Mouse (Mus musculus): ENCODE results near the gene H2afx. TPM values are rescaled to one million over a fixed set of nuclear protein-coding genes. Genes with fewer than 3 reads are reported as not detected.
"Not testable (repeated sequence)": the region's sequence is repeated elsewhere in the genome, so short reads cannot be mapped to it uniquely, and the experiment has no call there.

H2afx gene
- total RNA-seq (2017), result 8.1 to 12.3 TPM (median 8.6 TPM) in 3 replicates

DNA sequence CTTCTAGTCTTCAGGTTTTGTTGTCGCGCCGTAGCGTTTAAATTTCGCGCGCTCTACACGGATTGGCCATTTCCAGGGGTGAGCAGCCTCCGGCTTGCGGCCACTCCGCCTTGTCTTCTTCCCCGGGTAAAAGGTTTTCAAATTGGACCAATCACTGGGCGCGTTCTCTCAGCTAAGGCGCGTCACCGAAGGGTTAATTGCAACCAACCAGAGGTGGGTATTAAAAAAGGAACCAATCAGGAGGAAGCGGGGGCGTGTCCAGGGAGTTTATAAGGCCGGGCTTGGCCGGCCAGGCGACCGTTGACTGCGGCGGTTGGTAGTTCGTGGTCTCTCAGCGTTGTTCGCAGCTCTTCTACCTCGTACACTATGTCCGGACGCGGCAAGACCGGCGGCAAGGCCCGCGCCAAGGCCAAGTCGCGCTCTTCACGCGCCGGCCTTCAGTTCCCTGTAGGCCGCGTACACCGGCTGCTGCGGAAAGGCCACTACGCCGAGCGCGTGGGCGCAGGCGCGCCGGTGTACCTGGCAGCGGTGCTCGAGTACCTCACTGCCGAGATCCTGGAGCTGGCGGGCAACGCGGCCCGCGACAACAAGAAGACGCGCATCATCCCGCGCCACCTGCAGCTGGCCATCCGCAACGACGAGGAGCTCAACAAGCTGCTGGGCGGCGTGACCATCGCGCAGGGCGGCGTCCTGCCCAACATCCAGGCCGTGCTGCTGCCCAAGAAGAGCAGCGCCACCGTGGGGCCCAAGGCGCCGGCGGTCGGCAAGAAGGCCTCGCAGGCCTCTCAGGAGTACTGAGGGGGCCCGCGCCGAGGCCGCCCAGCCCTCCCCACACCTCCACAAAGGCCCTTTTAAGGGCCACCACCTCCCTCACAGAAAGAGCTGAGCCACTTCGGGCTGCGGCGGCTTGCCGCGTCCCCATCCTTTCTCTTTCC is at the start of gene H2afx:
TSS of gene H2afx (plus strand) at position 299 of the 935 bp plus-strand sequence.
- ATAC-seq (replicated peaks; ENCODE audit: insufficient number of reproducible peaks, low FRiP score, low TSS enrichment, poor library complexity, severe bottlenecking), result peak; percentile 97

DNA sequence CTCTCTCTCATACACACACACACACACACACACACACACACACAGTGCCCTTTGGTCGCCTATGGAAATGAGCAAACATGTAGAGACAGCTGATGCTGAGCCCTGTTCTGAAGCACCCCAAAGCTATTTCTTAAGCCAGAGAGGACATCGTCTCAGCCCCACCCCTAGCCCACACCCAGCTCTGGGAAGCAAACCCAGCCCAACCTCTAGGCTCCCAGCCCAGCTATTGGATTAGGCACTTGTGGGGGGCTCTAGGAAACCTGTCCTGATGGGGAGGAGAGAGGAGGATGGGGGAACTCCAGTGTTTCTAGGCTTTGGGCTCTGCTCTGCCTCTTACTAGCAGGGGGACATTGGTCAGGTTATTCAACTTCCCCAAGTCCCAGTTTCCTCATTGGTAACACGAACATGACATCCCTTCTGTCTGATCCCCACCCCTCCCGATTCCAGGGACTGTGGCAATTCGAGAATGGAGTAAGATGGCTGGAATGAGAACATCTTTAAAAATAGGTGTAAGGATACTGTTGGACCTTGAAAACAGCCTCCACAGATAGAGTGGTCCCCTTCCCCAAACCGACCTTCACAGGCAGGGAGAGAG is 48.1 kb upstream of the H2afx start:
- no peak for ATAC-seq (replicated peaks; ENCODE audit: insufficient number of reproducible peaks, low FRiP score, low TSS enrichment, poor library complexity, severe bottlenecking)

DNA sequence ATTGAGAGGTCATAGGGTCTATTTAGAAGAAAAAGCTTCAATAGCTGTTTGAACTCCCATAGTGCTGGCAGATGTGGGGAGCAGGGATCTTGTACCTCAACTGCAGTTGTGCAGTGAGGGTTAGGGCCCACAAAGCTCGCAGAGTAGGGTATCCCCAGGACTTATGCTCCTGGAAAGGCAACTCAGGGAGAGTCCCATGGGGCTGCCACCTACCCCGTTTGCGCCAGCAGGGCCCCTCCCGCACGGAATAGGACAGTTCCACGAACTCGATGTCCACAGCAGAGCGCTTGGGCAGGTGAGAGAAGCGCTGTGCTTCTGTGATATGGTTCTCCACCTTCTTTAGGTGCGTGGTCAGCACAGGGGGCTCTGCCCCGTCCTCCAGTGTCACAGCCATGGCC is 47.5 kb upstream of the H2afx start:
- ATAC-seq (replicated peaks; ENCODE audit: insufficient number of reproducible peaks, low FRiP score, low TSS enrichment, poor library complexity, severe bottlenecking), result no peak

DNA sequence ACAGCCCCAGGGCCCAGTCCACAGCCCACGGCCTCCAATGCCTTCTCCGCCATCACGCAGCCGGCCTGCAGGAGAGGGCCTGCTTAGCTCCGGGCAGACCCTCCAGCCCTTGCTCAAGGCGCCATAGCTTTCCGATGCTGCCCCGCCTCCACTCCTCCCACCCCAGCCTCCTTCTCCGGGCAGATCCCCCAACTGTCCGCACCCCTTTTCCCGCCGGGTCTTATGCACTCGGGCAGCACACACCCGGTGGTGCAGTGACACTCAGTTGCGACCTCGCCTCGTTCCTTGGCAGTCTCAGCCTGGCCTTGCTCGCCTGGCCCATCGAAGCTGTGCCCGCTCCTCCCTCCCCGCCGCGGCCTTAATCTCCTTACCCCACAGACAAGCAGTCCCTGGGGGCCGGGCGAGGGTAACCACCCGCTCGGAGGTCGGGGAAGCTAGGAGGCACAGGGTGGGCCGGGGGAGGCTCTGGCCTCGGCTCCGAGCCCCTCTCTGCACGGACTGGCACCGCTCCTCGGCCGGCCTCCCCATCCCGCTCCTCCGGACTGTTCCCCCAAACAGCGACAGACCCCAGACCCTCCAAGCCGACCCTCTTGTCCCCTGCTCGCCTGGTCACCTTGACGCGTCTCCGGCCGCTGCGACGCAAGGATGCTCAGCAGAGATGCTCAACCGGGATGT is 47.0 kb upstream of the H2afx start:
- no peak for ATAC-seq (replicated peaks; ENCODE audit: insufficient number of reproducible peaks, low FRiP score, low TSS enrichment, poor library complexity, severe bottlenecking)

DNA sequence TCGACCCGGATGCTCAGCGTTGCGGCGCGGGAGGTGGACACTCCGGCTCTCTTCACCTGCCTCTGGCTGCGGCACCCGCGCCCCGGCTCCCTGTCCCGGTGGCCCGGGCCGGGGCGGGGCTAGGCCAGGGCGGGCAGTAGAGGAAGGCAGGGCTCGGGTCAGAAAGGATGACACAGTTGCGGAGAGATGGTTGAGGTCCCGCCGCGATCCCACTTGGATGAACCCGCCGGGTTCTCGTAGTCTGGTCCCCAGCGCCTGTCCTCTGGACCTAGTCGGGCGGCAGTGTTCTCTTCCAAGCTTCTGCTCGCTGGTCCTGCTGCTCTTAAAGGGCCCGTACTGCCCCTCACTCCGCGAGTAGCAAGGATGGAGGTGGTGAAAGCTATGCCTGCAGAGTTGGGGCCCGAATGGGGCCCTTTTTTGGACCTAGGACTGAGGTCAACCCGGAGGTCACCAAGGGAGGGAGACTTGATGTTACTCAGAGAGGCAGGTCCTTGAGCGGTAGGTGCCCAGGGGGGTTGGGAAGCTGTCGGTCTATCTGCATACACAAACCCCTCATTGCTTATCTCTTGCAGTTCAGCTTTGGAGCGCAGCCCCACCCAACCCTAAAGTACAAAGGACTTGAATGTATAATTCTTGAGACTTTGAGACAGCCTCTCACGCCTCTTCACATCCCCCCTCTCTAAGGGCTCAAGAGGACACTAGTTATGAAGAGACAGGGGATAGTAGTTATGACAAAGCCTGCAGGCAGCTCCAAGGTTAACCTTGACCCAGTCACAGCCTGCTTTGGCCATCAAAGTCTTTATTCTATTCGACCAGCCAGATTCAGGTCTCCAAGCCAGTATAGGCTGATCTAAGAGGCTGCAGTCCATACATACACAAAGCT is 46.2 kb upstream of the H2afx start, which contains the start of gene Abcg4:
TSS of gene Abcg4 (minus strand) at position 540 of the 883 bp plus-strand sequence.
- no peak for ATAC-seq (replicated peaks; ENCODE audit: insufficient number of reproducible peaks, low FRiP score, low TSS enrichment, poor library complexity, severe bottlenecking)

DNA sequence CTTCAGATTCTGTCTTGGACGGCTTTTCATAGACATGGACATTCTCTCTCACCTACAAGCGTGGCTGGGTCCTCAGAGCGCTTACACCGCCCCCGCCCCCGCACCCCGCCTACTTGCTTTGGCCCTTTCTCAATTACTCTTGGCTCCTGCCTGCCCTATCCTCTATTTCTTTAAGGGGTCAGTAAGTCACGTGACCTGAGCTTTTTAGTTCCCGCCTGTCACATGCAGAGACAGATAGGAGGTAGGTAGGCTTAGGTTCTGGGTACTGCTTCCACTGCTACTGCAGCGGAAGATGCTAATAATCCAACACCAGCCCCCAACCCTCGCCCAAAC is 45.6 kb upstream of the H2afx start:
- ATAC-seq (replicated peaks; ENCODE audit: insufficient number of reproducible peaks, low FRiP score, low TSS enrichment, poor library complexity, severe bottlenecking), result no peak

DNA sequence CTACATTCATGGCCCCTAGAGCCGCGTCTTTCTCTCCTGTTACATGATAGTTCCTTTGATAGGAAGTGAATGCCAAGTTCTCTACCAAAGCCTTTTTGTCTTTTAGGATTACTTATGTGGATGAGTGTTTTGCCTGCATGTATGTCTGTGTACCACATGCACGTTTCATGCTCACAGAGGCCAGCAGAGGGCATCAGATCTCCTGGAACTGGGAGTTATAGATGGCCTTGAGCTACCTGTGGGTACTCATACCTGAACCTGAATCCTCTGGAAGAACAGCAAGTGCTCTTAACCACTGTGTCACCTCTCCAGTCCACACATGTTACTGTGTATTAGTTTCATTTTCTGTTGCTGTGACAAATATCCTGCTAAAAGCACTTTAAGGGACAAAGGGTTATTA is 42.0 kb upstream of the H2afx start:
- no peak for ATAC-seq (replicated peaks; ENCODE audit: insufficient number of reproducible peaks, low FRiP score, low TSS enrichment, poor library complexity, severe bottlenecking)

DNA sequence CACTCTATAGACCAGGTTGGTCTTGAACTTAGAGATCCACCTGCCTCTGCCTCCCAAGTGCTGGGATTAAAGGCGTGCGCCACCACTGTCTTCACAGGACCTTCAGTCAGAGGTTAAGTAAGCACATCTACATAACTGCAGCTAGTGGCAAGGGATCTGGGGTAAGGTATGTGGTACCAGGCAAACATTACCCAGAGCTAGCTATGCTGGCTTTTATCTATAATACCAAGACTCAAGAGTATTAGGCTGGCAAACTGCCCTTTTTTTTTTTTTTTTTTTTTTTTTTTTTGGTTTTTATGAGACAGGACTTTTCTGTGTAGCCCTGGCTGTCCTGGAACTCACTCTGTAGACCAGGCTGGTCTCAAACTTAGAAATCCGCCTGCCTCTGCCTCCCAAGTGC is 34.5 kb upstream of the H2afx start:
- ATAC-seq (replicated peaks; ENCODE audit: insufficient number of reproducible peaks, low FRiP score, low TSS enrichment, poor library complexity, severe bottlenecking), result not testable (repeated sequence)

DNA sequence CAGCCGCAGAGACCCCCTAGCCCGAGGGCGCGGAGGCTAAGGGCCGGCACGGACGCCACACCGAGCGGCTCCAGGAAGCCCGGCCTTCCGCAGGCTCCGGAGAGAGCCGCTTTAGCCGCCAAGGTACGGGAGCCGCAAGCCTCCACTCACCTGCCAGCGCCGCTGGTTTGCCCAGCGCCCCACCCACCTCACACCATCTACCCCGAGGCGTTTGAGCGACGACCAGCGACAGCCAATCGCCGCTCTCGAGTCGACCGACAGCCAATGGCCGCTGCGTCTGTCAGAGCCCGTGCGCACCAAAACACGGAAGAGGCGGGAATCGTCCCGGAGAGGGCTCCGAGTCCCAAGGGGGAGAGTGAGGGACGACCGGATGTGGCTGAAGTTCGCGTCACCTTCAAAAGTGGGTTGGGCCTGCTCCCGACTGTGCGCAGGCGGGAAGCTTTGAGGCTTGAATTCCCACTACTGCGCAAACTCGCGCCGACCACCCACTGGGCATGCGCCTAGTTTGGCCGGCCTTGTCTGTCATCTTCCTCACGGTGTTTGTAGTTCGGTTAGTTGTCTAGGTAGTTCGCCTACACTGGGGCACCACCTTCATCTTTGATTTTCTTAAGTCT is 28.9 kb upstream of the H2afx start, which contains the start of gene Hinfp:
TSS of gene Hinfp (minus strand) at position 206 of the 614 bp plus-strand sequence.
- peak; percentile 99 for ATAC-seq (replicated peaks; ENCODE audit: insufficient number of reproducible peaks, low FRiP score, low TSS enrichment, poor library complexity, severe bottlenecking)

DNA sequence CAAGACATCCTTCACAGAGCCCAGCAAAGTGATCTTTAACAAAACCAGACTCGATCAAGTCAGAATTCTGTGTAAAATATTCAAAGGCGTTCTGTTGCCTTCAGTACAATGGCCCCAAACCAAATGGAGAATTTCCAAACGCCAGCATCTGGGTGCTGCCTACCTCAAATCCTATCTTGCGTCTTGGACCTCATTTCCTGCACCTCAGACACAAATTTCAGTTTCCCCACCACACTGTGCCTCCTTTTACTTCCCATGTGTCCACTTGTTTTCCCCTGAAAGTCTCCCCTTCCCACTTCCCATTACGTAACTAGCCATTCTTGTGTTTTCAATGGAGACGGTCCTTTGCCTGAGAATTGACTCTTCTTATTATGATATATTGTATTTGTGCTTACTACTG is 28.0 kb upstream of the H2afx start:
- no peak for ATAC-seq (replicated peaks; ENCODE audit: insufficient number of reproducible peaks, low FRiP score, low TSS enrichment, poor library complexity, severe bottlenecking)

DNA sequence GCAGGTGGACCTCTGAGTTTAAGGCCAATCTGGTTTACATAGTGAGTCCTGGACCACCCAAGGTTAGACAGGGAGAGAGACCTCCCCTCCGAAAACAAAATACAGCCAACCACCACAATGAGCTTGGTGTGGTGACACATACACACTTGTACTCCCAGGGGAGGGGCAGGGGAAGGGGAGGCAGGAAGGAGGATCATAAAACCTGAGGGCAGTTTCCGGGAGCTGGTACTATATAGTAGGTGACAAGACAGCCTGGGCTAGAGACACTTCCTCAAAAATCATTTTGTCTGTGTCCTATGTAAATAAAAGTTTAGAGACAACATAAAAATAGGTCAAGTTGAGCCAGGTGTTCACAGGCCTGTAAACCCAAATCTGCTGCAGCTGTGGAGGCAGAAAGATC is 27.2 kb upstream of the H2afx start:
- no peak for ATAC-seq (replicated peaks; ENCODE audit: insufficient number of reproducible peaks, low FRiP score, low TSS enrichment, poor library complexity, severe bottlenecking)

DNA sequence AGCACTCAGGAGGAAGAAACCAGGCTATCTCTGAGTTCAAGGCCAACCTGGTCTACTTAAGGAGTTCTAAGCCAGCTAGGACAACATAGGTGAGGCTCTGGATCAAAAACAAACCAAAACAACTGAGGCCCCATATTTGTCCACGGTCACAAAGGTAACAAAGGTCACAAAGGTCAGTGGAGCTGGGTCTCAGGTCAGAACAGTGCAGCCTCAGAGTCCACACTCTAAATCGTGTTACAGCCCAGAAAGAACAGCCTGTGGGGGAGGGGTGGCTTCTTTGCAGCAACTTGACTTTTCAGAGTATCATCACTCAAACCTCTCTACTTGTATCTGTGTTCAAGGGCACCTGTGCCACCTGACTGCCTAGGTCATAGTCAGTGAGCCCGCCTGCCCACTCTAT is 24.7 kb upstream of the H2afx start:
- no peak for ATAC-seq (replicated peaks; ENCODE audit: insufficient number of reproducible peaks, low FRiP score, low TSS enrichment, poor library complexity, severe bottlenecking)

DNA sequence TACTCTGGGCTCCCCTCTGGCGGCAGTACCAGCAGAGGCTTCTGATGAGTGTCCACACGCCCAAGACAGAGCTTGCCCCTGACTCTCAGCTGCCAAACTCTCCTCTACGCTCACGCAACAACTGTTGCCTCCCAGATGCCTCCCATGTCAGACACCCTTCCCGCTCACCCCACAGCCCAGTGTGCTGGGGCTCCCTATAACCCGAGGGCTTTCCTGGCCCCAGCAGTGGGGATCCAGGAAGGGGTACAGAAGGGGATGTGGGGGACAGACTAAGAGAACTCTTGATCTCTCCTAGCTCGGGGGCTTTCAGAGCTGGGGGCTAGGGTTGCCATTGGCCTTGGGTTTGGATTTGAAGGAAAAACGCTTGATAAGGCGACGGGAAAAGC is 23.8 kb upstream of the H2afx start:
- ATAC-seq (replicated peaks; ENCODE audit: insufficient number of reproducible peaks, low FRiP score, low TSS enrichment, poor library complexity, severe bottlenecking), result no peak

DNA sequence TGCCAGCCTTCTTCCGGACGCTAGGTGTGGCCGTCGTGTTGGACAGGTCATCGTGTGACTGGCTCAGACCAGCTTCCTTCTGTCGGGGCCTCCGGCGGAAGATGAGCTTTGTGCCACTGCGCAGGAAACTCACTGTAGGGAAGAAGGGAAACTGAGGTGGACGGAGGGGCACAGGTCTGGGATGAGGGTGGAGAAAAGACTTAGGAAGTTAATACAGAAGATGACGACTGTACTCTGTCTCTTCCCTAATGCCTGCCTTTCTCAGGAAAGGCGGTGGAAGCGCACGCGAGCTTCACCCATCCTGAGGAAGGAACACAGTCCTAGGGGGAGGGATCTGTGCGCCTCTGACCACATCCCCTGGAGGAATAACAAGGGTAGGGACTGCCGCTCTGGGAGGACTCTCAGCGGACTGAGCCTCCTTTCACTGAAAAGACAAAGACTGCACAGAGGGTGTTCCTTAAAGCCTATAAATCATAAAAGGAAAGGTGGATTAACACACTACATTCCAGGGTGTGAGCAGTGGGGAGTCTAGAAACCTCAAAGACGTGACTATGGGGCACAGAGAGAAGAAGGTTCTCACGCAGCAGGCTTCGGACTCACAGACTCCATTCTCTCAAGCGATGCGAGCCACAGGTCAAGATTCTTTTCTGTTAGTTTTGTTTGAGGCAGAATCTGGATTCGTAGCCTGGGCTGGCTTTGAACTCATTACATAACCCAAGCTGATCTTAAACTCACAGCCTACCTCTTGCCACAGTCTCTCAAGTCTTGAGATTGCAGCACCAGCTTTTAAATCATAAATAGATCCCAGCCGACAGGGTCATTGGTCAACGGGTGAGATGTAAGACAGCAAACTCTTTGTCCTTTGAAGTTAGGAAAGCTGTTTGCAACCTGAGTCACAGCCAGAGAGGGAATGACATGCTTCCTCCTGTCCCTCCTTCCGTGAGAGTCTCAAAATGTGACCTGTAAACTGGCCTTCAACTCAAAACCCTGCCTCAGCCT is 23.1 kb upstream of the H2afx start:
- no peak for ATAC-seq (replicated peaks; ENCODE audit: insufficient number of reproducible peaks, low FRiP score, low TSS enrichment, poor library complexity, severe bottlenecking)

DNA sequence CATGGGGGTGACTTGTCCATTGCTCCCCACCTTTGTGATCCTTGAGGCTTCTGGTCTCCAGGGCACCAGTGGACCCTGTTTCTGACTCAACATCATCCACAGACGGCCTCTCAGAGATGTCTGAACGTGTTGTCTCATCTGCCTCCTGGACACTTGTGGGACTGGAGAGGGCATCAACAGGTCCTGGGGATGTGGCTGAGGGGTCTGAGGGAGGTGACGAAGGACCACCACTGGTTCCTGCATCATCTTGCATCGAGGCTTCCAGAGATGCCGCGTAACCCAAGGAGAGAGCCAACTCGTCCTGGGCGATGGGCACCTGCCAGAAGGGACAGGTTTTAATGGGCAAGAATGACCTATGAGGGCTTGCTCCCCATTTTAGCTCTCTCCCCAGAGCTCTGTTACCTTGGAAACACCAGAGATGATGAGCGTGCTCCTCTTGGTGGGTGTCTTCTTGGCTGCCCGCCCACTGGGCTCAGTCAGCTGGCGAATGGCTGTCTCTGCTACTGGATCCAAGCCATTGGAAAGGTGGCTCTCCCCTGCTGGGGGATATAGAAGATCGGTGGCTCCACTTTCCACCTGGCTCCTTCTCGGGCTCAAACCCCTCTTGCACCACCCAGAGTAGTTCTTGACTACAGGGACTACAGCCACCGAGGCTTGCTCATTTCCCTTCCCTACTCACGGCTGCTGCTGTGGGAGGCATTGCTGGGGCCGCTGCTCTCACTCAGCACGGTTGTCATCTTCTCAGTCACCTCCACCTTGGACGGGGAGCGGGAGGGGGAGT is 20.8 kb upstream of the H2afx start:
- ATAC-seq (replicated peaks; ENCODE audit: insufficient number of reproducible peaks, low FRiP score, low TSS enrichment, poor library complexity, severe bottlenecking), result no peak

DNA sequence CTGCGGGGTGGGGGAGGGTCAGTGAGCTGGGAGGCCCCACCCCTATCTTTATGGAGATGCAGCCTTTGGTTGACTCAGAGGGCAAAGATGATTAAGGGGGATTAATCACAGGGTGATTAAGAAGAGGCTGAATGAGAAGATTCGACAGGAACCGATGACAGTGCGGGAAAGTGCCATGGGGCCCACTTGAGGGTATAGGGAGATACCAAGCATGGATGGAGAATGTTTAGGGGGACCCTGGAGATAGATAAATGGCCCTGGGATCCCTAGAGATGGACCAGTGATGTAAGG is 20.3 kb upstream of the H2afx start:
- no peak for ATAC-seq (replicated peaks; ENCODE audit: insufficient number of reproducible peaks, low FRiP score, low TSS enrichment, poor library complexity, severe bottlenecking)

DNA sequence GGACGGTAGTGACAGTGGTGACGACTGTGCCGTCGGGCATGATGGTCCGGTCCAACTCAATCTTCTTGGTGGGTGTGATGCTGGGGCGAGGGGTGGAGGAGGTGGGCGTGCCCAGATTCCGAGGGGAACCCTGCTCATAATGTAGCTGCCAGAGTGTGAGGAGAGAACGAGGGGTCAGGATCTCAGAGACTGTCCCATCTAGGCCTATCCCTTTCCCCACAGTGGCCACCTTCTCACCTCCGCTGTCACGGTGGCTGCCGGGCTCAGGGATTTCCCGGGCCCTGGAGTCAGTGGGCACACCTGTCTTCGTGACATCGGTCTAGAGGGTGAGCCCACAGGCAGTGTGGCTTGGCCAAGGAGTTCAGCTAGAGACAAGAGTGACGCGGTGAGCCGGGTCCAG is 19.6 kb upstream of the H2afx start:
- no peak for ATAC-seq (replicated peaks; ENCODE audit: insufficient number of reproducible peaks, low FRiP score, low TSS enrichment, poor library complexity, severe bottlenecking)
